Mouse (Mus musculus) brain, embryonic 14.5 days (tissue): ENCODE results near the gene Padi1. TPM values are rescaled to one million over a fixed set of nuclear protein-coding genes. Genes with fewer than 3 reads are reported as not detected.

ENCODE experiments used
- DNase-seq: peaks from one replicate; pipeline ENCODE4 v3.0.0-alpha.2; 2011; ENCODE audit warnings: low read depth
- CTCF ChIP-seq: fragments of 200-500 bp; IDR thresholded peaks from 2 replicates; pipeline ENCODE4 v1.5.1; 2012; ENCODE audit warnings: inconsistent platforms, mild to moderate bottlenecking, moderate library complexity, borderline replicate concordance; ENCODE audit not compliant: insufficient read depth, insufficient read length; ENCODE audit errors: extremely low read depth
- POLR2A ChIP-seq: fragments of 200-500 bp; IDR thresholded peaks from 2 replicates; pipeline ENCODE4 v1.6.1; 2012; ENCODE audit warnings: mild to moderate bottlenecking, inconsistent platforms, borderline replicate concordance; ENCODE audit not compliant: poor library complexity, insufficient read depth, insufficient read length, severe bottlenecking; ENCODE audit errors: extremely low read depth
- polyA plus RNA-seq: library from polyadenylated mRNA; depleted of rRNA; stranded (reverse); fragments of >200 nt; gene quantifications from 2 replicates; pipeline ENCODE4 v1.2.3, GENCODE M21; 2012

Gene Padi1
- polyA plus RNA-seq, 1 experiment: 0.03 TPM

DNA sequence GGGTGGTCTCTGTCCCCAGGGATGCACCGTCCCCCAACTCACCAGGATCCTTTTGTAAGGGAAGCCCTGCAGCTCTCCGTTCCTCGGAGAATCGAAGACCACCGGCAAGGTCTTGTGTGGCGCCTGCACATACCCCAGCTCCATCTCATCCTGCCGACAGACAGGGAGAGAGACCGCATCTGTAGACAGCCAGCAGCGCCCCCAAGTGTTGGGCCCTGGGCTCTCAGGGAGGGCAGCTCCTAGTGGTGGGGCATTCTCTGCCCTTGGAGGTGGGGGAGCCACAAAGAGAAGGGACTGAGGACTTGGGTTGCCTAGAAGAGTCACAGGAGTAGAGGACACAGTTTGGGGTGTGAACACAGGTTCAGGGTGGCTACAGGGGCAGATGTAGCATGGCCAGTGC, 51.8 kb downstream of the Padi1 start:
- TF ChIP-seq POLR2A (no peak), CTCF (no peak)
- DNase-seq: no peak

DNA sequence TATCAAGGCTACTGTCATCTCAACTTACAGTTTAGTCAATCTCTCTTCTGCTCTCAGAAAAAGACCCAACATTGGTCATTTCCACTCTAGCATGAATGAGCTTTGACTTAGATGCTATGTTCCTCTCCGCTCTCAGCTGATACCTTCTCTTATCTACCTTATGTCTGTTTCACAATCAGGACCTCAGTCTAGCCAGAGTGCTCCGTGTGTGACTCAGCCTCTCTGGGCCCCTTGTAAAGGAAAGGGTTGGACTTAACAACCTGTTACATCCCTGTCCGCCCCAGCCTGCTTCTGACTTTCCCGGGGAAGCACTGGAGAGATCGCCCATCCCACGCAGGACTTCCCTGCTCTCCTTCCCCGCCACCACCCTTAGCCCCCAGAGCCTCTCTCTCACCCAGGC, 53.0 kb downstream of the Padi1 start:
- no peak for TF ChIP-seq POLR2A
- no peak for TF ChIP-seq CTCF

DNA sequence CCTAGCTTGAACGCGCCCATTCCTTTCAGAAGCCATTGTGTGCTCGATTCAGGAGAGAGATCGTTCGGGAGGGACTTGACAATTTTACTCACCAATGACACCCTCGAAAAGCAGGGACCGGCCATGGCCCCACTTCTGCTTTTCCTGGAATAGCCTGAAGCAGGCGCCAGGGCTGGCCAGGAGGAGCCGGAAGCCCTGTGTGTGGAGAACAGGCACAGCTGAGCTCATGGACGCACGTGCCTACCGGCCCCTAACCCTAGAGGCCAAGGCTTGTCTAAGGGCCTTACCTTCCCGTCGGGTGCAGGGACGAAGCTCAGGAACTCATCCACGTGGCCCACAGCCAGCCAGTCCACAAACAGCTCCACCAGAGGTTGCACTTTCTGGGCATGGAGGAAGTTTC, 54.5 kb downstream of the Padi1 start:
- TF ChIP-seq POLR2A (no peak), CTCF (no peak)
- DNase-seq: no peak

More for the DNA sequence above, 53.0 kb downstream of the Padi1 start:
- no peak for DNase-seq

DNA sequence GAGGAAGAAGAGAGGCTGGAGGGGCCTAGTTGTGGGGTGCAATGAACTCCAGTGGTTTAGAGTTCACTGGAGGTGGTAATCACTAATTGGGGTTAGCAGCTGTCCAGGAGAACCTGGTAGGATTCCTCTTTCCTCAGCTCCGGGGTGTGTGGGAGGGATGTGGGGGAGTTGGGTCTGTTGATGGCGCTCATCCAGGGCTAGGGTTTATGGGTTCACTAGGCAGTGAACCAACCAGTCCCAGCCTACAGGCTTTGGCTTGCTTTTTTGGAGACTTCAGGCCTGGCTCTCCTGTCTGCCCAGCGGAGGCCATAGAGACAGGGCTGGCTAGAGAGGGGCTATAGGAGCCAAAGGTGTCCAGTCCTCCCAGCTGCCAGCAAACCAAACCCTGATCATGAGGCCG, 55.6 kb downstream of the Padi1 start:
- TF ChIP-seq CTCF: no peak
- TF ChIP-seq POLR2A: no peak
- no peak for DNase-seq

DNA sequence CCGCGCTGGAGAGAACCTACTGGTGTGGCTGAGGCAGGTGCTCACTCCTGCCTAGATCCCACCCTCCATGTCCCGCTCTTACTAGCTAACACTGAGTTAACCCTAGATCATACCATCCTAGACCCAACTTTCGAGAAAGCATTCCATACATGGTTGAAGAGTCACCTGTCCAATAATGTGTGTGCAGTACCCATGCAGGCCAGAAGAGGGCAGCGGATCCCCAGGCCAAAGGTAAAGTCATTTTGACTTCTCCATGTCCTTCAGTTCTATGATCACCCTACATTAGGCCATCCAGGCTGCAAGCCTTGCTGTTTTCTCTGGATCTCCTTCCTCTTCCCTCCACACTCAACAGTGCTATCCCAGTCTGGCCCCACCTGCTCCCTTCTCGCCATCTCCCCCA, 56.6 kb downstream of the Padi1 start:
- peak; percentile 58 for DNase-seq
- TF ChIP-seq CTCF: peak; percentile 85; the same call in 1 of the 2 replicates
- no peak for TF ChIP-seq POLR2A

DNA sequence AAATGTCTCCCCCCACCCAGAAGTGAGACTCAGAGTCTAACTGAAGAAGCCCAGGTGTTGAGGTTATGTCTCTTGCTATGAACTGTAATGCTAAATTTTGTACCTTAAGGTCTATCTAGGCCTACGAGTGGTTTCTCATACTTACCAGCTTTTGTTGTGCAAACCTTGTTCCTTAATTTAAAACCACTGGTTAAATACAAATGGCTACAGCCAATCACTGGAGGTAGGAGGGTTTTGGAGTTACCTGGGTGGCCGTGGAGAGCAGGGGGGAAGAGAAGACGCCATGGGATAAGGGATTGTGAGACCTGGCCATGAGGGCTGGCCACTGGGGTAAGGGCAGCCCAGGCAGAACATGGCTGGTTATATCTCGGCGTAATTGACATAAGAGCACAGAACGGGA, 57.3 kb downstream of the Padi1 start:
- no peak for DNase-seq
- no peak for TF ChIP-seq POLR2A
- no peak for TF ChIP-seq CTCF

DNA sequence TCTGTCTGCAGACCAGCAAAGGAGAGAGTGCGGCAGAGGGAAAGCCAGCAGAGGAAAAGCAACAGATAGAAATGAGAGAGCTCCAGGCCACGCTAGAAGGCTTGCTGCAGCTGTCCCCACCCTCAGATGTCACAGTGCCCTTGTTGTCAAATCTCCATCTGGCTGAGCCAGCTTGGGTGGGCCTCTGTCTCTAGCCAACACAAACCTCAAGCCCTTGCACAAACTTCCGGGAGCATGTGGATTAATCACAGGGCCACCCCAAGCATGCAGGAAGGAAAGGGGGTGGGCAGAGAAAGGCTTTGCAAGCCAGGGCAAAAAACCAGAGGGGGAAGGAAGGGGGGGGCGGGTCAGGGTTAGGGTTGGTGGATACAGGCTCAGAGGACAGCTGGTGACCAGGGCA, 58.2 kb downstream of the Padi1 start:
- TF ChIP-seq POLR2A: no peak
- no peak for TF ChIP-seq CTCF
- DNase-seq: no peak

DNA sequence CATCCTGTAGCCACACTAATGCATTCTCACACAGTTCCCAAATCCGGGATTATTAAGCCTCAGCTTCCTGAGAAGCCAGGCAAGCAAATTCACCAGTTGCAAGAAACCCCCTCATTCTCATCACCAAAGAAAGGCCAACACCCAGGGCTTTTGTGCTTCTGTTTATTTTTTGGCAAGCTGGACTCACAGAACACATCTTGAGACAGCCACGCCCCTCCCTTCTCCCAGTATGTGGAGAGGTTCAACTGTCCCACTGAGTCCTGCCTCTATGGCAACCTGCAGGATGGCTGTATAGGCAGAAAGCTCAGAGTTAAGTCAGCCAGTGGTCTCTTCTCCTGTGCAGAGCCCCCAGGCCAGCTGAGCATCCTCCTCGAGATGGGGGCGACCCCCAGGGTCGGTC, 60.4 kb downstream of the Padi1 start:
- TF ChIP-seq POLR2A (no peak), CTCF (no peak)
- DNase-seq: no peak

DNA sequence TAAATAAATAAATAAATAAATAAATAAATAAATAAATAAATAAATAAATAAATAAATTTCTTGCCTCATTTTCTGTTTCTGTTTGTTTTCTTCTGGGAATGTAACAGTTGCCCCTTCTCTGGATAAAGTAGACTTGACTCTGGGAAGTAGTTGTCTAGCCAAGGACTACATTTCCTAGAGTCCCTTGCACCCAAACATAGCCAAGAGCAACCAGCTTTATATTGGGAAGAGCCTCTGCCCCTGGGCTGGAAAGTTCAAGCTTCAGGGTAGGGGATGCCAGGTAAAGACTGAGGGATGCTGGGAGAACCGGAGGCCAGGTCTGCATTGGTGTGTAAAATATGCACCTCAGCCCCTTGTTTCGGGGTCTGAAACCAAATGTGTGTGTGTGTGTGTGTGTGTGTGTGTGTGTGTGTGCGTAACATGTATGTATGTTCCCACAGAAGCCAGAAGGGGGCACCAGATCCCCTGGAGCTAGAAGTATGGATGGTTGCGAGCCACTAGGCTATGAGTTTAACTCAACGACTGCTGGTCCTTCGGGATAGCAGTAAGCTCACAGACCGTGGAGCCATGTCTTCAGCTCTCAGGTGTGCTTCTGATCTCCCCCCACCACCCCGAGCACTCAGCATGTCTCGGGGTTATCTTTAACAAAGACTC, 61.2 kb downstream of the Padi1 start:
- TF ChIP-seq POLR2A (no peak), CTCF (no peak)
- no peak for DNase-seq

DNA sequence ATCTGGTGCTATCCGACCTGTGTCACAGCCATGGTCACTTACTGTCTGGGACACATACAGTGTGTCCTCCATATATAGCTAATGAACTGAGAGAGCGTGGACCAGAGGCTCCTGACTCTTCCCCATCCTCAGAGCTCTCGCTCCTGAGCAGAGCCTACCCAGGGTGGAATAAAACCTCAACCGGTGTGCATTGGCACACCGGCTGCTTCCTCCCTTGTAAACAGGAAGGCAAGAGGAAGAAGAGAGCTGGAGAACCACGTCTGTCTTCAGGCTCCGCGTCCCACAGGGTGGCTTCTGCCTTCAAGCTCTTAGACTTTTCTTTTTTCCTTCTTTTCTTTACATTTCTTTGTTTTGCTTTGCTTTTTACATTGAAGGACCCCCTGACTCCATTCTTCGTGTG, 62.8 kb downstream of the Padi1 start:
- TF ChIP-seq POLR2A (no peak), CTCF (no peak)
- no peak for DNase-seq

DNA sequence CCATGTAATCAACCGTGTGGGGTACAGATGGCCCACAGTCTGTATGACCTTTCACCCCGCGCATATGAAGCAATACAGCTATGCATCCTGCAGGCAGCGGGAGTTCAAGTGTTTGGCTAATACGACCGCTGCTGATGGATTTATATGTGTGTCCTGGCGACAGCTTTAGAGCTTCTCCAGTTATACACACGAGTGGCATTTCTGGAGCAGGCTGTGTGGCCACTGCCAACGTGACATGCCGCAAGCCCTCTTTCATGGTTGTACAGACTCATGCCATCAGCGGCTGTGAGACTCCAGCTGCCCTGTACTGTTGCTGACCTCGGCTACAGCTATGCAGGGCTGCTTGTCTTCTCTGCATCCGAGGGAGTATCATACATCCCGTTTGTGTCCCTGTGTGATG, 65.1 kb downstream of the Padi1 start:
- no peak for TF ChIP-seq CTCF
- no peak for TF ChIP-seq POLR2A
- no peak for DNase-seq

DNA sequence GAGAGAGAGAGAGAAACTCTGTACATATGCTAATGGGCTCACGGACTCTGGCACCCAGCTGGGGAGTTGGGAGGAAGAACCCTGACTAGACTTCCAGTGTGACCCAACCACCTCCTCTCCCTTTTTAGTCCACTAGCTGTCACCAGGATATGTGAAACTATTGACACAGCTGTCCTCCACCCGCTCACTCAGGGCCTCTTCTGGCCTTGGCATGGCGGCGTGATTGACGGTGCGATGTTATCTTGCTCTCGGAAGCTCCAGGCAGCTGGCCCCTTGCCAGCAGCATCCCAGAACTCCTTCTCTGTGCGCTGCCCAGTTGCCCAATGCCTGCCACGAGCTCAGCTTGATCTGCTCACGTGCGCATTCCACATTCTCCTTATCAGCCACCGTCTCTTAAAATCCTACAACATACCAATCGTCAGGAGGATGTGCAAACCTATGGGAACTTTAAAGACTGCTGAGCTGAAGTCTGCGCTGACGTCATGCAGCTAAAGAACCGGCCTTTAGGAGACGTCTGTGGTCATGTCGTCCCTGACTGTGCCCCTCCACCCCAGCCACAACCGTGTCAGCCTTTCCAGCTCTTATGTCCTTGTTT, 65.7 kb downstream of the Padi1 start:
- TF ChIP-seq CTCF (no peak), POLR2A (no peak)
- peak; percentile 68 for DNase-seq

DNA sequence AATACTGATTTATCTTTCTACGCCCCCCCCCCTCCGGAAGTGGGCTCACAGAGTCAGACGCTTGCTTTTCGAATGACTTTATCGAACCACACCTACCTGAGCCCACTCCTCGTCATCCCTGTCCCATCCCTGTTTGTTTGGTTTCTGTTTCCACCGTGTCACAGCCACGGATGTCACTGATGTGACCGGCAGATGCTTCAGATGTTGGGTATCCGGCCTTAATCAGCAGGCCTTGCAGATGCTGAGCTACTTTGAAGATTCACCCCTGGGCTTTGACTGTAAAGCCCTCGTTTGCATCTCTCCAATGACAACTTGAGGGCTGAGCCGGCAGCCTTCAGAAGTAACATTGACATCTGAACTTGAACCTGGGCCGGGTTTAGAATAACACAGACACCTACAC, 69.0 kb downstream of the Padi1 start:
- TF ChIP-seq POLR2A: no peak
- TF ChIP-seq CTCF: no peak
- DNase-seq: no peak

DNA sequence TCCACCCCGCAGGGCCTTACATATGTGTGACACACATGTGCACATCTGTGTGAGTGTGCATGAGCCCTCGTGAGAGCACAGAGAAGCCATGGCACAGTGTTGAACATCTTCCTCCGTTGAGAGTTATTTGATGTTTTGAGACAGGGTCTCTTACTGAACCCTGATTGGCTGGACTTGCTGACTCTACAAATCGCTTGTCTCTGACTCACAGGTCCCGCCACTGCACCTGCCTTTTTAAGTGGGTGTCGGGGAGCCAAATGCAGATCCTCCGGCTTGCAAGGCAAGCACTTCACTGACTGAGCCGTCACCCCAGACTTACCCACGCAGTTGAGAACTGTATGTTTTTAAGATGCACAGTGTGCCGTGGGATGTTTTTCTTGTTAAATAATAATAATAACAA, 69.7 kb downstream of the Padi1 start:
- DNase-seq: no peak
- TF ChIP-seq POLR2A: no peak
- no peak for TF ChIP-seq CTCF
